Mouse (Mus musculus): Measurements from ENCODE around the gene Marveld3. TPM values are rescaled to one million over a fixed set of nuclear protein-coding genes. Genes with fewer than 3 reads are reported as not detected.
A peak's percentile ranks its signal among the peaks of the same experiment; 100 is the strongest.

The Marveld3 gene
- polyA plus RNA-seq (2012; rRNA removed) = 0.77 and 0.79 TPM in 2 replicates

- TF ChIP-seq CTCF (IDR thresholded peaks at IDR 0.05; ENCODE audit: borderline replicate concordance, extremely low read depth, insufficient read depth, insufficient read length) (peak; percentile 87), POLR2A (IDR thresholded peaks at IDR 0.05; ENCODE audit: borderline replicate concordance, extremely low read depth, insufficient read depth, insufficient read length, poor library complexity, severe bottlenecking) (no peak)
- peak; percentile 61 for DNase-seq (ENCODE audit: low read depth)
Observed at GRCm38 (mm10) chr8:109961693-109962367, at the start of gene Marveld3. Marveld3 (minus strand) TSS chr8:109962203.

DNA sequence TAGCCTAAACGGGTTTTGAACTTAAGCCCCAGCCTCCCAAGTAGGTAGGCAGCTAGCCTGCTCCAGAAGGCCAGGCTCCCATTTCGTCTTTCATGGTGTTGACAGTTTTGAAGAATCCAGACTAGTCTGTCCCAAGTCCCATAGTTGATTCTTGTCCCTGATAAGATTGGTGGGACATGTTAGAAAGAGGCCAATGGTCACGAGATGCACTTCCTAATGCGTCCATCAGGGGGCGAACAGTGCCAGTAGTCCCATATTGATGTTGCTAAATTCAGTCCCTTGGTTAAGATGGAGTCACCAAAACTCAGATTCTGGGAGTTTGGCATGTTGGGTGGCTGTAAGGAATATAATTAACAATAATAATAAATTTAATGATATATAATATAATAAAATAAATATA, 48.9 kb upstream of the Marveld3 start:
- DNase-seq (ENCODE audit: low read depth) = peak; percentile 47
- TF ChIP-seq CTCF (IDR thresholded peaks at IDR 0.05; ENCODE audit: borderline replicate concordance, extremely low read depth, insufficient read depth, insufficient read length) (peak; percentile 70; the same call in 1 of the 2 replicates), POLR2A (IDR thresholded peaks at IDR 0.05; ENCODE audit: borderline replicate concordance, extremely low read depth, insufficient read depth, insufficient read length, poor library complexity, severe bottlenecking) (no peak)

DNA sequence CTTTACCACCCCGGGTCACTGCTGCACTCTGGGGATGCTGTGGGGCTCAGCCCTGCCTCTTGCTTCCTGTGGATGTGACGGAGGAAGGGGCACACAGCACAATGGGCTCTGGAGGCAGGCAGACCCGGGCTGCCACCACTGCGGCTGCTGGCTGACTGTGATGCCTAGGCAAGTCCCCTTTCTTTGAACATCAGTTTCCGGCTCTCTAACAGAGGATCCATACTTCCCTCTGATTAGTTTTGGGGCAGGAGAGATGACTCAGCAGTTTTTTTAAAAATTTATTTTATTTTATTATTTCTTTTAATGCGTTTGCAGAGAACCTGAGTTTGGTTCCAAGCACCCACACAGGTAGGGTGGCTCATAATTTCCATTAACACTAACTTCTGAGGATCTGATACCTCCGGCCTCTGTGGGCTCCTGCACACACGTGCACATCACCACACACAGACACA, 47.0 kb upstream of the Marveld3 start:
- no peak for TF ChIP-seq CTCF (IDR thresholded peaks at IDR 0.05; ENCODE audit: borderline replicate concordance, extremely low read depth, insufficient read depth, insufficient read length)
- no peak for TF ChIP-seq POLR2A (IDR thresholded peaks at IDR 0.05; ENCODE audit: borderline replicate concordance, extremely low read depth, insufficient read depth, insufficient read length, poor library complexity, severe bottlenecking)
- DNase-seq (ENCODE audit: low read depth) = no peak

GRCm38 (mm10) chr8:110008228-110008994, 46.4 kb upstream of the Marveld3 start:
- no peak for TF ChIP-seq POLR2A (IDR thresholded peaks at IDR 0.05; ENCODE audit: borderline replicate concordance, extremely low read depth, insufficient read depth, insufficient read length, poor library complexity, severe bottlenecking)
- no peak for TF ChIP-seq CTCF (IDR thresholded peaks at IDR 0.05; ENCODE audit: borderline replicate concordance, extremely low read depth, insufficient read depth, insufficient read length)
- no peak for DNase-seq (ENCODE audit: low read depth)

DNA sequence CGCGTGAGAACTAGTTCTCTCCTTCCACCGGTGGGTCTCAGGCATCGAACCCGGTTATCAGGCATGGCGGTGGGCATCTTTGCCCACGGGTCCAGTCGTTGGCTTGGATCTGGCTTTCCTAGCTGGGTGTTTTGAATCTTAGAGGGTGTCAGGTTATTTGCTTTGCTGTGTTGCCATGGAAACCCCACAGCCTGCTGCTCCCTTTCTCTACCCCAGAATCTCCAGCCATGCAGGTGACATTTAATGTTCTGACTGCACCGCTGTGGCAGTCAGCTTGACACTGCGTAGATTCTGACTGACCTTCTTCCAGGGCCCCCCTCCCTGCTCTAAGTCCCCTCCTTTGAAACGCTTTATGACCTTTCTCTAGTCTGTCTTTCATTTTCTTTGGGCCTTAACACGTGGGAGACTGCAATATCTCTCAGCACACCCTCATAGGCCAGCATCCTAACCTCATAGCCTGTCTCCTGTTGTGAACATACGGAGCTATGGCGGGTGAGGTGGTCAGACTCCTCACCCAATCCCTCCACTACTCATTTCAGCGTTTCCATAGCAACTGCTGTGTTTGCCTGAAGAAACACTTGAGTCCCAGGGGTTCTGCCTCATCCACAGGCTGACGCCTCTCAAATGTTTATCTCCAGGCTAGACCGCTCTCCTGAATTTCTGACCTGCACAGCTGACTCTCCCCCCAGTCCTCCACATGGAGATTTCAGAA, 44.5 kb upstream of the Marveld3 start:
- TF ChIP-seq POLR2A (IDR thresholded peaks at IDR 0.05; ENCODE audit: borderline replicate concordance, extremely low read depth, insufficient read depth, insufficient read length, poor library complexity, severe bottlenecking) (no peak), CTCF (IDR thresholded peaks at IDR 0.05; ENCODE audit: borderline replicate concordance, extremely low read depth, insufficient read depth, insufficient read length) (no peak)
- peak; percentile 79 for DNase-seq (ENCODE audit: low read depth)

DNA sequence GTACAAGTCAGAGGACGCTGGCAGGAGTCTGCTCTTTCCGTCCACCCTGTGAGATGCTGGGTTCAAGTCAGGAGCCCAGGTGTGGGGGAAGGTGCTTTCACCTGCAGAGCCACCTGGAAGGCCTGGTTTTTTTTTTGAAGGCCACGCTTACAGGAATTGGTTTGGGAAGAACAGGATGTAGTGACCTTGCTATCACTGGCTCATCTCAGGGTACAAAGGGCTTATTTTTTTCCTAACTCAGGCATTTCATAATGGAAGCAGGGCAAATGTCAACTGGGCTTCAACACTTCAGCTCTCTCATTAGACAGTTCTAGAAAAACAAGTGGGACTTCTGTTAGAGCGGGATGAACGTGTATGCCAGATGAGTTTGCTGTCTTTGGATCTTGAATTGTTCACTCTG, 42.3 kb upstream of the Marveld3 start:
- TF ChIP-seq POLR2A (IDR thresholded peaks at IDR 0.05; ENCODE audit: borderline replicate concordance, extremely low read depth, insufficient read depth, insufficient read length, poor library complexity, severe bottlenecking) (no peak), CTCF (IDR thresholded peaks at IDR 0.05; ENCODE audit: borderline replicate concordance, extremely low read depth, insufficient read depth, insufficient read length) (no peak)
- DNase-seq (ENCODE audit: low read depth) = no peak

DNA sequence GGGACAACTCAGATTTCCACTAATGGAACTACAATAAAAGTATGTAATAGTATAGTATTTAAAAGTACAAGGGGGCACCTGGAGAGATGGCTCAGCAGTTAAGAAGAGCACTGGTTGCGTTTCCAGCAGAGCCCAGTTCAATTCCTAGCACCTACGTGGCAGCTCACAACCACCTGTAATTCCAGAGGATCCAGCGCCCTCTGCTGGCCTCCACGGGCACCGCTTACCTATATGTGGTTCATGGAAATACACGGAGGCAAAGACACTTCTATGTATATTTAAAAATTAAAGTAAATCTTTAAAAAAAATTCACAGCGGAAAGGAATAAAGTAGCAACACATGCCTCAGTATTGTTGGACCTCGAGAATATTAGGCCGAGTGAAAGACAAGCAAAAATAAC, 41.0 kb upstream of the Marveld3 start:
- DNase-seq (ENCODE audit: low read depth) = peak; percentile 41
- TF ChIP-seq POLR2A (IDR thresholded peaks at IDR 0.05; ENCODE audit: borderline replicate concordance, extremely low read depth, insufficient read depth, insufficient read length, poor library complexity, severe bottlenecking) (no peak), CTCF (IDR thresholded peaks at IDR 0.05; ENCODE audit: borderline replicate concordance, extremely low read depth, insufficient read depth, insufficient read length) (peak; percentile 60)

- no peak for DNase-seq (ENCODE audit: low read depth)
- TF ChIP-seq CTCF (IDR thresholded peaks at IDR 0.05; ENCODE audit: borderline replicate concordance, extremely low read depth, insufficient read depth, insufficient read length) (no peak), POLR2A (IDR thresholded peaks at IDR 0.05; ENCODE audit: borderline replicate concordance, extremely low read depth, insufficient read depth, insufficient read length, poor library complexity, severe bottlenecking) (no peak)
Observed at GRCm38 (mm10) chr8:109999974-110000373, 38.0 kb upstream of the Marveld3 start.

DNA sequence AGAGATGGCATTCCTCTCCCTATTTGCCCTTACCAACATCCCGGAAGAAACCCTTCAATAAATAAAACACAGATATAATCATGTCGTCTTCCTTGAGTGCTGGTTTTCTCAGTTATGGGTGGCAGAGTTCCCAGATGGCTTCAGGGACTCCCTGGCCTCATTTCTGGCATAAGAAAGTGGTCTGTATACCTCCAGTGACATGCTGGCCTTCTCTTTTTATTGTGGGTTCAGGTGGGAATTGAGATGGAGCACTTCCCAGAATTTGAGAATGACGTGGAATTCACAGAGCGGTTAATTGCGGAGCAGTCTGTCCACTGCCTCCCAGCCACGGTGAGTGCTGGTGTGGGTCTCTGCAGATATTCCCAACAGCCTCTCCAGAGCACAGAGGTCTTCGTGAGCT, 36.1 kb upstream of the Marveld3 start:
- TF ChIP-seq CTCF (IDR thresholded peaks at IDR 0.05; ENCODE audit: borderline replicate concordance, extremely low read depth, insufficient read depth, insufficient read length) (no peak), POLR2A (IDR thresholded peaks at IDR 0.05; ENCODE audit: borderline replicate concordance, extremely low read depth, insufficient read depth, insufficient read length, poor library complexity, severe bottlenecking) (no peak)

DNA sequence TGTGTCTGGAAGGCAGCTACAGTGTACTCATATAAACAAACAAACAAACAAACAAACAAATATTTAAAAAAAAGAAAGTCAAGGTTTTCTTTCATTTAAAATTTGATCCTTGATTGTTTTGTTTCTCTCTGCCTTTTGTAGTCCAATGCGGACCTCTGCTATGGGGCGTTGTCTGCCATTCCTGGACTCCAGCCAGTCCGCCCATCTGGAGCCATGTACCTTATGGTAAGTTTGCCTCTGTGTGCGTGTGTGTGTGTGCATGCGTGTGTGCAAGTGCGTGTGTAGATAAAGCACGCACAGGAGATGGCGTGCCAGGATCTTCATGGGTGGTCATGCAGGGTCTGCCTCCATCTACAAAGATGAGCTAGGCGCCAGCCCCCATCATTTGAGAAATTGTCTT, 35.4 kb upstream of the Marveld3 start:
- TF ChIP-seq POLR2A (IDR thresholded peaks at IDR 0.05; ENCODE audit: borderline replicate concordance, extremely low read depth, insufficient read depth, insufficient read length, poor library complexity, severe bottlenecking) = no peak
- TF ChIP-seq CTCF (IDR thresholded peaks at IDR 0.05; ENCODE audit: borderline replicate concordance, extremely low read depth, insufficient read depth, insufficient read length) = no peak
- peak; percentile 44 for DNase-seq (ENCODE audit: low read depth)

More for the DNA sequence above, 36.1 kb upstream of the Marveld3 start:
- no peak for DNase-seq (ENCODE audit: low read depth)

- TF ChIP-seq CTCF (IDR thresholded peaks at IDR 0.05; ENCODE audit: borderline replicate concordance, extremely low read depth, insufficient read depth, insufficient read length) (no peak), POLR2A (IDR thresholded peaks at IDR 0.05; ENCODE audit: borderline replicate concordance, extremely low read depth, insufficient read depth, insufficient read length, poor library complexity, severe bottlenecking) (no peak)
- DNase-seq (ENCODE audit: low read depth) = no peak
Observed at GRCm38 (mm10) chr8:109992951-109993350, 30.9 kb upstream of the Marveld3 start.

All from brain, embryonic 14.5 days (tissue).